Comparison of ENCODE assay signal across 9 mouse cellular contexts in the genomic region with DNA sequence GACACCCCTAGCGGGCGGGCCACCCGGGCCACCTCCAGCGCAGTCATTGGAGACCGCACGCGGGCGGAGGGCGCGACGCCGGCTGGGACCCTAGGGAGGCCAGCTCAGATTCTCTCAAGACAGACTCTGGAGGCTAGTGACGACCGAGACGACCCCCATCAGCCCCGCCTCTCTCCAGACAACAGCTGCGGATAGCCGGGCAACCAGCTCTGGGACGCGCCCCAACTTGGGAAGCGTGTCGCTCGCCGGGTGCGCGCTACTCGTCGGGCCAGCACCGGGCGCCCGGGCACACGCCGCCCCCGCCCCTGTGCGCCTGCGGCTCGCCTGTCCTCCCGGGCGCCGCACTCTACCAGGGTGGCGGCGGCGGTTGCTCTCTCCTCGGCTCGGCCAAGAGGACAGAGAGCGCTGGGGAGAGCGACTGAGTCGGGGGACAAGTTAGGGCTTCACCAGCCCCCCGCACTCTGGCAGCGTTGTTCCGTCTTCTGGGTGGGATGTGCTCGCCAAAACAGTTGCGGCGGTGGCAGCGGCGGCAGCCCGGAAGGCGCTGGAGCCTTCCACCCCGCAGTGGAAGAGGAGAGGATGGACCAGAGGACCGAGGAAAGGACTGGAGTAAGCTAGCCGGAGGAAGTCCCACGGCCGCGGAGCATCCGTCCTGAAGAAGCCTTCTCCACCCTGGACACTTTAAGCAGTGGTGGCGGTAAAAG. TPM values are rescaled to one million over a fixed set of nuclear protein-coding genes. Genes with fewer than 3 reads are reported as not detected.
DNase-seq lines count a peak whose midpoint lies in the region; ATAC-seq and TF ChIP-seq lines count a peak whose summit lies in the region.
"Had no signal": no experiment of that assay in that cellular context is flagged by ENCODE, and none has a peak within 500 bp of the region (broad histone marks: within the 10 kb centered on the region; RNA-seq: fewer than 3 reads in every experiment).

No protein-coding gene starts in this region.

- TF ChIP-seq POLR2A in embryonic fibroblast, embryonic 13.5 days (IDR thresholded peaks at IDR 0.05; ENCODE audit: low read depth, low read length): no peak
- TF ChIP-seq POLR2A in myocyte (IDR thresholded peaks at IDR 0.05; ENCODE audit: insufficient read length, low read depth): no peak

- TF ChIP-seq CTCF in embryonic fibroblast, embryonic 13.5 days (IDR thresholded peaks at IDR 0.05; ENCODE audit: borderline replicate concordance, insufficient read depth, low read length): no peak

- H3K4me2 ChIP-seq in heart, embryonic 14.5 days (ENCODE audit: low read length): peak overlapping the region; percentile 93
- peak overlapping the region; percentile 81 for H3K4me2 ChIP-seq in myocyte (ENCODE audit: low read depth)

- peak overlapping the region; percentile 2 for H3ac ChIP-seq in myocyte (ENCODE audit: control insufficient read depth, insufficient read length)

- H3K36me3 ChIP-seq in heart, embryonic 14.5 days (ENCODE audit: control insufficient read depth, insufficient read depth, low read length): no peaks in the 10 kb centered on the region
- no peaks in the 10 kb centered on the region for H3K36me3 ChIP-seq in myocyte (ENCODE audit: control insufficient read depth, insufficient read depth)

- H3K27ac ChIP-seq in embryonic fibroblast, embryonic 13.5 days (ENCODE audit: insufficient read depth, low read length): no peak overlapping the region
- H3K27ac ChIP-seq in heart, embryonic 14.5 days (replicated peaks in 1 of 2; ENCODE audit: control insufficient read depth in 1 of 2, insufficient read depth in 1 of 2, low read depth in 2 of 2, low read length in 2 of 2): no peak overlapping the region

- peak overlapping the region; percentile 42 for H3K4me3 ChIP-seq in embryonic fibroblast, embryonic 13.5 days (ENCODE audit: insufficient read depth, low read length)
- peak overlapping the region; percentile 46 to 55 for H3K4me3 ChIP-seq in heart, embryonic 14.5 days (ENCODE audit: control insufficient read depth in 1 of 2, insufficient read depth in 1 of 2, low read depth in 1 of 2, low read length in 2 of 2)
- H3K4me3 ChIP-seq in myocyte: peak overlapping the region; percentile 29

- no peaks in the 10 kb centered on the region for H3K79me2 ChIP-seq in myocyte (ENCODE audit: control insufficient read depth, insufficient read depth)

- peak; percentile 89 for DNase-seq in heart, adult 11 months
- DNase-seq in heart, postnatal 25 days (ENCODE audit: low spot score): no peak
- peak; percentile 53 for DNase-seq in ZHBTc4 (ENCODE audit: low read depth, low spot score)
- DNase-seq in left cerebral cortex, postnatal 25 days (ENCODE audit: low spot score in 2 of 2): peak; percentile 42 to 45
- no peak for DNase-seq in natural killer cell, adult 2 months (ENCODE audit: low spot score in 2 of 2)

- no peaks in the 10 kb centered on the region for H3K4me1 ChIP-seq in embryonic fibroblast, embryonic 13.5 days (ENCODE audit: control insufficient read depth, insufficient read depth, low read length)
- peaks cover 0 to 7% of the 10 kb centered on the region in 2 experiments; a peak in 1 of 4 replicates for H3K4me1 ChIP-seq in heart, embryonic 14.5 days (ENCODE audit: control insufficient read depth in 2 of 2, insufficient read depth in 2 of 2, low read length in 2 of 2)

- peak overlapping the region; percentile 25; the same call in 1 of the 2 replicates for H3K9ac ChIP-seq in heart, embryonic 14.5 days (ENCODE audit: low read length)

- under 1% methylated on average over 66 of the region's 66 CpGs for WGBS in heart, embryonic 14.5 days

- ATAC-seq in heart, embryonic 14.5 days (ENCODE audit: insufficient number of reproducible peaks, insufficient read depth, low FRiP score, low read depth): peak; percentile 43; the same call in 1 of the 2 replicates

- no peaks in the 10 kb centered on the region for H3K9me3 ChIP-seq in heart, embryonic 14.5 days (ENCODE audit: control insufficient read depth, low read length)

- intact Hi-C loops in heart, postnatal 25 days (cut with DNase I): no loop called here
- intact Hi-C loops in left cerebral cortex, postnatal 25 days (cut with DNase I): loop anchor here (5.0 to 10.0 kb wide), 3 partner anchors 71 to 337 kb away; no protein-coding TSS in a partner anchor

- H3K27me3 ChIP-seq in heart, embryonic 14.5 days (ENCODE audit: control insufficient read depth, insufficient read depth, low read length): peaks cover 61% of the 10 kb centered on the region
- H3K27me3 ChIP-seq in myocyte (ENCODE audit: control insufficient read depth, insufficient read depth, insufficient read length): peaks cover 4% of the 10 kb centered on the region

TF ChIP-seq in myocyte, 11 proteins besides CTCF, POLR2A, EP300 and RAD21:
- TF ChIP-seq MAX (IDR thresholded peaks at IDR 0.05; ENCODE audit: low read depth) (no peak), USF1 (IDR thresholded peaks at IDR 0.05; ENCODE audit: low read depth) (no peak), MYOD1 (IDR thresholded peaks at IDR 0.05; ENCODE audit: control insufficient read depth in 1 of 3, insufficient read length in 2 of 3, low read depth in 2 of 3) (peak in 2 of 3 experiments; percentile 35 to 79), TCF3 (IDR thresholded peaks at IDR 0.05; ENCODE audit: insufficient read length, low read depth) (no peak), REST (IDR thresholded peaks at IDR 0.05; ENCODE audit: insufficient read depth, insufficient read length) (no peak), TCF12 (IDR thresholded peaks at IDR 0.05; ENCODE audit: insufficient read depth, poor library complexity, severe bottlenecking) (no peak), MYOG (IDR thresholded peaks at IDR 0.05; ENCODE audit: control insufficient read depth in 1 of 3, insufficient read depth in 1 of 3, insufficient read length in 2 of 3, low read depth in 2 of 3) (peak in 2 of 3 experiments; percentile 58 to 79), CEBPB (IDR thresholded peaks at IDR 0.05; ENCODE audit: insufficient read depth, poor library complexity, severe bottlenecking) (no peak)

RNA-seq across cellular contexts. Expression of gene Trhde, which starts 0.5 kb away (rescaled TPM):
- under 1 TPM; 0.17 to 0.34 TPM for total RNA-seq in heart, postnatal 25 days (2021)
- polyA plus RNA-seq in embryonic fibroblast, embryonic 13.5 days (2011; ENCODE audit: insufficient read length, low read depth, missing spikeins): 0.12 and 0.18 TPM in 2 replicates
- 0.04 TPM in 1 of 2 replicates, not detected in the other for polyA plus RNA-seq in heart, embryonic 14.5 days (2014; fragmentation: Nextera tagmentation; extraction: Ambion mirVana)
- 10 to 100 TPM; 32.1 to 33.0 TPM for total RNA-seq in left cerebral cortex, postnatal 25 days (2021)
- 0.22 TPM for polyA plus RNA-seq in myocyte (2012; fragmentation: generic; extraction: Trizol)
- polyA plus RNA-seq: spleen, adult 2 months had no signal

Comparison
In these comparisons a context has a peak if more than half of its experiments do, and no peak if none do; other contexts are left out.
1. DNase-seq: peak in heart, adult 11 months (single experiment), ZHBTc4 (single experiment) and left cerebral cortex, postnatal 25 days (2 of 2); none in heart, postnatal 25 days (single experiment) and natural killer cell, adult 2 months (0 of 2).
2. Peak in every context shown above with its lines, with median percentiles within 50 percentile points of each other: H3K4me3 ChIP-seq.